Mouse (Mus musculus) midbrain, embryonic 14.5 days (tissue): ENCODE measurements around the gene Nrm. TPM values are rescaled to one million over a fixed set of nuclear protein-coding genes. Genes with fewer than 3 reads are reported as not detected.

Source experiments
- ATAC-seq: fragments of 200-750 bp; cut with Nextera tagmentation; 2 replicates; pipeline ENCODE4 v1.8.0; 2017; ENCODE audit warnings: moderate number of reproducible peaks, moderate library complexity; ENCODE audit not compliant: low FRiP score, low TSS enrichment
- DNase-seq: peaks from one replicate; pipeline ENCODE4 v3.0.0-alpha.2; 2015
- H3K27ac ChIP-seq: fragments of 300-500 bp; sonication (generic); replicated peaks from 2 replicates; pipeline ENCODE4 v1.5.1; 2014; ENCODE audit warnings: mild to moderate bottlenecking, low read depth, low read length, moderate library complexity
- H3K27me3 ChIP-seq: fragments of 300-500 bp; sonication (generic); 2 replicates; pipeline ENCODE4 v1.6.1; 2014; ENCODE audit warnings: low read length, control low read depth, mixed read lengths; ENCODE audit not compliant: control insufficient read depth, insufficient read depth
- H3K36me3 ChIP-seq: fragments of 300-500 bp; sonication (generic); 2 replicates; pipeline ENCODE4 v1.6.1; 2014; ENCODE audit warnings: low read length, control low read depth; ENCODE audit not compliant: control insufficient read depth, insufficient read depth
- H3K4me1 ChIP-seq: fragments of 300-500 bp; sonication (generic); 2 replicates; pipeline ENCODE4 v1.6.1; 2014; ENCODE audit warnings: mild to moderate bottlenecking, antibody characterized with exemption, low read length, control low read depth; ENCODE audit not compliant: control insufficient read depth, insufficient read depth
- H3K4me2 ChIP-seq: fragments of 300-500 bp; sonication (generic); 2 replicates; pipeline ENCODE4 v1.6.1; 2014; ENCODE audit warnings: mild to moderate bottlenecking, low read length, moderate library complexity
- H3K4me3 ChIP-seq: fragments of 300-500 bp; sonication (generic); replicated peaks from 2 replicates; pipeline ENCODE4 v1.5.1; 2014; ENCODE audit warnings: low read depth, low read length
- H3K9ac ChIP-seq: fragments of 300-500 bp; sonication (generic); replicated peaks from 2 replicates; pipeline ENCODE4 v1.6.1; 2014; ENCODE audit warnings: mild to moderate bottlenecking, low read length, moderate library complexity
- H3K9me3 ChIP-seq: fragments of 300-500 bp; sonication (generic); 2 replicates; pipeline ENCODE4 v1.6.1; 2016; ENCODE audit warnings: low read length, control low read depth, mixed read lengths; ENCODE audit not compliant: control insufficient read depth
- WGBS: fragments of 180-500 bp; shearing (Covaris S2); extraction: QIAGEN DNeasy Blood & Tissue Kit; methylation state at CpG from one replicate; pipeline ENCODE4 v1.1.7; 2014; 5-methylcytosine and 5-hydroxymethylcytosine counted together
- polyA plus RNA-seq: library from polyadenylated mRNA; unstranded; fragments of >200 nt; fragmentation: Nextera tagmentation; extraction: Ambion mirVana; gene quantifications from 2 replicates; pipeline ENCODE4 v1.2.1, GENCODE M21; 2014

Gene Nrm
- polyA plus RNA-seq, result 14.5 and 20.2 TPM in 2 replicates

DNA sequence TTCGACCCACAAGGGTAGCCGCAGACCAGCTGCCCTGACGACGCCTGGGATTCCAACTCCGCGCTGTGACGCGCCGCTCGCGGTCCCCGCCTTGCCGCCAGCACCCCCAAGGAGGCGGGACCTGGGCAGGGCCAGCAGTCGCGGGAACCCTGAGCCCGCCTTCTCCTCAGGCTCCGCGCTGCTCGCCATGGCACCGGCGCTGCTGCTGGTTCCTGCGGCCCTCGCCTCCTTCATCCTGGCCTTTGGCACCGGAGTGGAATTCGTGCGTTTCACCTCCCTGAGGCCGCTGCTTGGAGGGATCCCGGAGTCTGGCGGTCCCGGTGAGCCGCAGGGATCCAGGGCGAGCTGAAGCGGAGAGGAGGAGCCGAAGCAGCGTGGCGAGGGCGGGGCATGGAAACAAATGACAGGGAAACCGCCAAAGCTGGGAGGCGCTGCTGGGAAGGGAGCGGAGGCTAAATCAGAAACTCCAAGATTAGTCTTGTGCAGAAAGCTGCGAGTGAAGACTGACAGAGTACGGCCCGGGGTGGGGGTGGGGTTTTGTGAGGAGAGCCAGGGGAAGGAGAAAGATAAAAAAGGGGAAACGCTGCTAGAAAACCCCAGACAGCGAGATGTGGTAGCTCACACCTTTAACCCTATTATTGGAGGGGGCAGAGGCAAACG lies at the start of gene Nrm:
Gene Nrm (plus strand): TSS at position 121 of the 660 bp plus-strand sequence.
- no peaks in the 10 kb centered on the region for H3K27me3 ChIP-seq
- peak within 1 kb of the TSS; percentile 60 for H3K4me2 ChIP-seq
- peak; percentile 93 for DNase-seq
- peak within 1 kb of the TSS; percentile 72 for H3K4me3 ChIP-seq
- no peaks in the 10 kb centered on the region for H3K9me3 ChIP-seq
- peak within 1 kb of the TSS; percentile 94 for H3K27ac ChIP-seq
- peak within 1 kb of the TSS; percentile 70 for H3K9ac ChIP-seq
- H3K36me3 ChIP-seq, result peaks cover 19% of the 10 kb centered on the region
- under 1% methylated on average over 47 of the region's 47 CpGs for WGBS
- ATAC-seq, result peak; percentile 90
- H3K4me1 ChIP-seq, result peaks cover 12% of the 10 kb centered on the region

- WGBS, result 71% methylated on average over 5 of the region's 5 CpGs
- DNase-seq, result no peak
Measured at GRCm38 (mm10) chr17:35812307-35812706, 48.8 kb upstream of the Nrm start.

DNA sequence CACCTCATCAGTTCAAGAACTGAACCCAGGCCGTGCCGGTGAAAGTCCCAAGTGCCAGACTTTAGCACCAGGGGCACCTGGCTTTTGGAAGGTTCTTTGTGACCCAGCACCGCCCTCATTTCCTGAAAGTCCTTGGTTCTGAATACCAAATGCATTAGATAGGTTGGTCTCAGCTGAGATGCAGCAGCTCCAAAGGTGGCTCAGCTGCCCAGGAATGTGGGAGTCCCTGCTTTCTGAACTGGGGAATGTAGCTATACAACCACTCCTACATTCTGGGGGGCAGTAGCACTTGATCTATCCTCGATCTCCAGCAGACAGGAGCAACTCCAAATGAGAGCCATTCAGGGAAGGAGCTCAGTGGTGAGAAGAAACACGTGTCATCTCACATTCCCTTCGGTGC lies 48.4 kb upstream of the Nrm start:
- no peaks in the 10 kb centered on the region for H3K27me3 ChIP-seq
- H3K4me2 ChIP-seq, result no peak overlapping the region
- 79% methylated on average over 6 of the region's 6 CpGs for WGBS
- H3K9ac ChIP-seq, result no peak overlapping the region
- no peaks in the 10 kb centered on the region for H3K4me1 ChIP-seq
- DNase-seq (no peak), ATAC-seq (no peak)
- no peaks in the 10 kb centered on the region for H3K36me3 ChIP-seq
- no peak overlapping the region for H3K4me3 ChIP-seq
- no peak overlapping the region for H3K27ac ChIP-seq
- no peaks in the 10 kb centered on the region for H3K9me3 ChIP-seq

More at GRCm38 (mm10) chr17:35812307-35812706, 48.8 kb upstream of the Nrm start:
- Histone ChIP-seq H3K4me1 (no peaks in the 10 kb centered on the region), H3K4me2 (no peak overlapping the region), H3K36me3 (no peaks in the 10 kb centered on the region), H3K27ac (no peak overlapping the region), H3K9ac (no peak overlapping the region), H3K4me3 (no peak overlapping the region), H3K27me3 (no peaks in the 10 kb centered on the region), H3K9me3 (no peaks in the 10 kb centered on the region)
- ATAC-seq, result no peak

- no peaks in the 10 kb centered on the region for H3K36me3 ChIP-seq
- no peaks in the 10 kb centered on the region for H3K4me1 ChIP-seq
- no peak overlapping the region for H3K27ac ChIP-seq
- ATAC-seq (no peak), DNase-seq (peak; percentile 73)
- H3K27me3 ChIP-seq, result no peaks in the 10 kb centered on the region
- H3K4me3 ChIP-seq, result no peak overlapping the region
- no peaks in the 10 kb centered on the region for H3K9me3 ChIP-seq
- 64% methylated on average over 7 of the region's 7 CpGs for WGBS
- no peak overlapping the region for H3K4me2 ChIP-seq
- no peak overlapping the region for H3K9ac ChIP-seq
Measured at GRCm38 (mm10) chr17:35813245-35813647, 47.9 kb upstream of the Nrm start.

DNA sequence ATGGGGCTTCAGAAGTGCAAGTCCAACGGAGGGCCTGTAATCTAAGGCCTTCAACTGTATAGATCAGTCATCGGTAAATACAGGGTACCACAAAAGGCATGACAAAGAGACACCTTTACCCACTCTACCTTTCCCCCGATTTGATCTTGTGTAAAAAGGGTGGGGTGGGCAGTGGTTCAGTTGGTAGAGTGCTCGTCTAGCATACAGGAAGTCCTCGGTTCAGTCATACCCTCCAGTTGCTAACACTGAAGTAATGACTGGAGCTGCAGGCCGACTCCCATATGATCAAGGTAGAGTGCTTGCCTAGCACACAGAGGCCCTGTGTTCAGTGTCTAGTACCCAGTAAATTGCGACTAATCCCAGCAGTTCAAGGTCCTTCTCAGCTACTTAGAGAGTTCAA lies 47.5 kb upstream of the Nrm start:
- WGBS, result 85% methylated on average over 7 of the region's 7 CpGs
- no peak for ATAC-seq
- H3K27ac ChIP-seq, result no peak overlapping the region

GRCm38 (mm10) chr17:35814678-35815077 lies 46.4 kb upstream of the Nrm start:
- Histone ChIP-seq H3K4me3 (no peak overlapping the region), H3K9me3 (no peaks in the 10 kb centered on the region), H3K27ac (no peak overlapping the region), H3K4me2 (no peak overlapping the region), H3K9ac (no peak overlapping the region), H3K36me3 (no peaks in the 10 kb centered on the region), H3K4me1 (no peaks in the 10 kb centered on the region), H3K27me3 (no peaks in the 10 kb centered on the region)
- ATAC-seq, result no peak
- no peak for DNase-seq
- 73% methylated on average over 6 of the region's 6 CpGs for WGBS

More for the DNA sequence above, 47.5 kb upstream of the Nrm start:
- Histone ChIP-seq H3K4me2 (no peak overlapping the region), H3K4me3 (no peak overlapping the region), H3K36me3 (no peaks in the 10 kb centered on the region), H3K4me1 (no peaks in the 10 kb centered on the region), H3K27me3 (no peaks in the 10 kb centered on the region), H3K9ac (no peak overlapping the region), H3K9me3 (no peaks in the 10 kb centered on the region)
- DNase-seq, result no peak

- no peak overlapping the region for H3K27ac ChIP-seq
- WGBS, result 61% methylated on average over 7 of the region's 7 CpGs
- no peak overlapping the region for H3K9ac ChIP-seq
- peaks cover under 1% of the 10 kb centered on the region; the same call in 1 of the 2 replicates for H3K4me1 ChIP-seq
- H3K27me3 ChIP-seq, result 0 out of 2 replicates have a peak, but pooled peaks cover 4% of the 10 kb centered on the region
- no peak for ATAC-seq
- H3K9me3 ChIP-seq, result no peaks in the 10 kb centered on the region
- H3K4me2 ChIP-seq, result no peak overlapping the region
- no peaks in the 10 kb centered on the region for H3K36me3 ChIP-seq
- no peak for DNase-seq
- no peak overlapping the region for H3K4me3 ChIP-seq
Measured at GRCm38 (mm10) chr17:35815836-35816235, 45.3 kb upstream of the Nrm start.

DNA sequence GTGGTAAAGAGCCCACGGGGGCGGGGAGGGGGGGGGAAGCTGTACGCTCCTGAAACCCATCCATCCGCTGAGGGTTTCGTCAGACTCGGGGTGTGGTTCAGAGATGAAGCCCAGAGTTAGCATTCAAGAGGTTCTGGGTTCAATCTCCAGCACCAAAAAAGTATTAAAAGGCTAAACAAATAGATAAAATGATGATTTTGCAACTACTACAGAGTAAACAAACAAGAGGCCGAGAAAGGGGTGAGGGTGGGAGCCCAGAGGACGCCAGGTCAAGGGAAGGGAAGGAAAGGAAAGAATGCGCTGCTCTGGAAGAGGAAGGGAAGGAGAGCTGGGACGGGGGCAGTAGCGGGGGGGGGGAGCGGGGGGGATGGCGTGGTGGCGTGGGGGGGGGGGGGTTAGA lies 44.4 kb upstream of the Nrm start:
- Histone ChIP-seq H3K27me3 (0 out of 2 replicates have a peak, but pooled peaks cover 4% of the 10 kb centered on the region), H3K36me3 (no peaks in the 10 kb centered on the region), H3K4me3 (no peak overlapping the region), H3K9ac (no peak overlapping the region), H3K9me3 (no peaks in the 10 kb centered on the region), H3K4me2 (no peak overlapping the region), H3K27ac (no peak overlapping the region), H3K4me1 (peaks cover 9% of the 10 kb centered on the region)
- DNase-seq, result no peak
- ATAC-seq, result no peak
- WGBS, result 39% methylated on average over 12 of the region's 14 CpGs

DNA sequence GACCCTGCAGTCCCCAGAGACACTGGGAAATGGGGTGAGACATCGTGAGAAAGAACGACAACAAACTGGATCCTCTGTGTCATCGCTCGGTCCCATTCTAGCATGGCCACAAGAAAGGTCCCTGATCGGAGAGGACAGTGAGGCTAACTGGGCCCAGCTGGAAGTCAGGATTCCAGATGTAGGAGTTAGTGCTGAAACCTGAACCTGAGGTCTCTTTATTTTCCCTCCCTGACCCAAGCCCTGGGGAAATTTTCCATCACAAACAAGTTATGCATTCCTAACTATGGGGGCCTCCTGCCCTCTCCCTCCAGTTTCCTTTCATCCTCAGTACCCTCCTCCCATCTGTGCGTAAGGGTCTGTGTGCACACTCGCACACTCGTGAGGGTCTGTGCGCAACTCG lies 43.9 kb upstream of the Nrm start:
- Histone ChIP-seq H3K9me3 (no peaks in the 10 kb centered on the region), H3K4me2 (no peak overlapping the region), H3K9ac (no peak overlapping the region), H3K4me3 (no peak overlapping the region), H3K27me3 (0 out of 2 replicates have a peak, but pooled peaks cover 4% of the 10 kb centered on the region), H3K36me3 (no peaks in the 10 kb centered on the region), H3K27ac (no peak overlapping the region), H3K4me1 (peaks cover 14% of the 10 kb centered on the region)
- DNase-seq, result no peak
- ATAC-seq, result no peak
- 56% methylated on average over 10 of the region's 10 CpGs for WGBS
